Mouse (Mus musculus): ENCODE results near the gene Dusp22. TPM values are rescaled to one million over a fixed set of nuclear protein-coding genes. Genes with fewer than 3 reads are reported as not detected.

The Dusp22 gene
- polyA plus RNA-seq, 1 experiment from 2014 or later = 30.4 TPM

GRCm38 (mm10) chr13:30704246-30705095 lies 44.7 kb downstream of the Dusp22 start:
- Histone ChIP-seq H3K9me3 (no peaks in the 10 kb centered on the region), H3K4me1 (replicated peaks) (no peaks in the 10 kb centered on the region), H3K27me3 (no peaks in the 10 kb centered on the region), H3K4me2 (no peak overlapping the region), H3K4me3 (no peak overlapping the region), H3K36me3 (peaks cover 11% of the 10 kb centered on the region; the same call in 1 of the 2 replicates), H3K27ac (replicated peaks) (no peak overlapping the region), H3K9ac (no peak overlapping the region)
- WGBS = 86% methylated on average over 8 of the region's 8 CpGs
- ATAC-seq (ENCODE audit: low FRiP score, low read depth) = 0 out of 2 replicates have a peak, but pooled peaks have one; percentile 48

- ATAC-seq (ENCODE audit: low FRiP score, low read depth) = no peak
- Histone ChIP-seq H3K36me3 (peaks cover 16% of the 10 kb centered on the region; the same call in 1 of the 2 replicates), H3K9me3 (no peaks in the 10 kb centered on the region), H3K4me3 (no peak overlapping the region), H3K27ac (replicated peaks) (no peak overlapping the region), H3K4me1 (replicated peaks) (no peaks in the 10 kb centered on the region), H3K4me2 (no peak overlapping the region), H3K27me3 (no peaks in the 10 kb centered on the region), H3K9ac (no peak overlapping the region)
- WGBS = 88% methylated on average over 2 of the region's 2 CpGs
Measured at GRCm38 (mm10) chr13:30711066-30711465, 51.3 kb downstream of the Dusp22 start.

DNA sequence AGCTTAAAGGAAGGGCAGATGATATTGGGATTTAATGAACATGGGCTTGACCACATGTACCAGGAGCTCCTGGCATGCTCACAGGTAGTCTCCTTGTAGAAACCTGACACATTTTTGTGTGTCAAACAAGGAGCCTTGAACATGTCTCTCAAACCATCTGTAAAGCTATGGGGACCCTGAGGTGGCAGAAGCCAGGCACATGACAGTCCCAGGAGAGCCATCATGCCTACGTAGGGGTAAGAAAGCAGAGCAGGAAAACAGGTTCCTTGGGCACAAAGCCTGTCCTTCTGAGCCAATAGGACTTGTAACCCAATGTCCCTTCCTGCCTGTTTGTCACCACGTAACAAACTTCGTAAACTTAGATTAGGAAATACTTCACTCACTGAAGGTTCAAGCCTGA lies 51.9 kb downstream of the Dusp22 start:
- H3K9ac ChIP-seq = no peak overlapping the region
- H3K27me3 ChIP-seq = no peaks in the 10 kb centered on the region
- no peak overlapping the region for H3K27ac ChIP-seq (replicated peaks)
- peaks cover 16% of the 10 kb centered on the region; the same call in 1 of the 2 replicates for H3K36me3 ChIP-seq
- no peaks in the 10 kb centered on the region for H3K9me3 ChIP-seq
- no peaks in the 10 kb centered on the region for H3K4me1 ChIP-seq (replicated peaks)
- 100% methylated on average over 3 of the region's 3 CpGs for WGBS
- ATAC-seq (ENCODE audit: low FRiP score, low read depth) = no peak
- H3K4me2 ChIP-seq = no peak overlapping the region
- no peak overlapping the region for H3K4me3 ChIP-seq

GRCm38 (mm10) chr13:30712280-30712679 lies 52.5 kb downstream of the Dusp22 start:
- WGBS = 83% methylated on average over 6 of the region's 6 CpGs
- ATAC-seq (ENCODE audit: low FRiP score, low read depth) = no peak
- Histone ChIP-seq H3K4me3 (no peak overlapping the region), H3K4me1 (replicated peaks) (no peaks in the 10 kb centered on the region), H3K9ac (no peak overlapping the region), H3K36me3 (peaks cover 16% of the 10 kb centered on the region; the same call in 1 of the 2 replicates), H3K27ac (replicated peaks) (no peak overlapping the region), H3K4me2 (no peak overlapping the region), H3K27me3 (no peaks in the 10 kb centered on the region), H3K9me3 (no peaks in the 10 kb centered on the region)

GRCm38 (mm10) chr13:30713621-30714020 lies 53.8 kb downstream of the Dusp22 start:
- WGBS = 86% methylated on average over 3 of the region's 3 CpGs
- H3K4me1 ChIP-seq (replicated peaks) = no peaks in the 10 kb centered on the region

DNA sequence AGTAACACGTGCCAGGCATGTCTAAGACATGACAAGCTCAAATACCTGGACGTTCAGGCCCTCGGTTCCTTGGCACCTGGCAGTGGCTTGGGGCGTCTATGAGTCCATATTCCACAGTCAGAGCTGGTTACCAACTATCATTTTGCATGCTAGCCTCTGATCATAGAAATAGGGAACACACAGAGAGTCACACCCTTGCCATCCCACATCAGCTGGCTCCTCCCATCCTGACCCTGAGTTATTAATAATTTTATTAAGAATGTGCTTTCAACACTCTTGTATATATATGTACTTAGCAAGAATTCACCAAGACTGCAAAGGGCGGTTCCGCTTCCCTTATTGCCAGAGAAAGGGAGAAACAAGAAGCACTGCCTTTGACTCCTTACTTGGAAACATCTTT lies 54.8 kb downstream of the Dusp22 start:
- Histone ChIP-seq H3K9ac (no peak overlapping the region), H3K9me3 (no peaks in the 10 kb centered on the region), H3K36me3 (peaks cover 4% of the 10 kb centered on the region; the same call in 1 of the 2 replicates), H3K4me1 (replicated peaks) (no peaks in the 10 kb centered on the region), H3K27ac (replicated peaks) (no peak overlapping the region), H3K27me3 (no peaks in the 10 kb centered on the region), H3K4me2 (no peak overlapping the region), H3K4me3 (no peak overlapping the region)
- no peak for ATAC-seq (ENCODE audit: low FRiP score, low read depth)
- 92% methylated on average over 6 of the region's 6 CpGs for WGBS

More at GRCm38 (mm10) chr13:30713621-30714020, 53.8 kb downstream of the Dusp22 start:
- Histone ChIP-seq H3K36me3 (peaks cover 10% of the 10 kb centered on the region; the same call in 1 of the 2 replicates), H3K27ac (replicated peaks) (no peak overlapping the region), H3K9ac (no peak overlapping the region), H3K4me3 (no peak overlapping the region), H3K27me3 (no peaks in the 10 kb centered on the region), H3K4me2 (no peak overlapping the region), H3K9me3 (no peaks in the 10 kb centered on the region)
- no peak for ATAC-seq (ENCODE audit: low FRiP score, low read depth)

- no peak for ATAC-seq (ENCODE audit: low FRiP score, low read depth)
- H3K4me2 ChIP-seq = no peak overlapping the region
- no peak overlapping the region for H3K4me3 ChIP-seq
- H3K36me3 ChIP-seq = 0 out of 2 replicates have a peak, but pooled peaks cover 4% of the 10 kb centered on the region
- no peaks in the 10 kb centered on the region for H3K9me3 ChIP-seq
- no peak overlapping the region for H3K27ac ChIP-seq (replicated peaks)
- H3K27me3 ChIP-seq = no peaks in the 10 kb centered on the region
- H3K9ac ChIP-seq = no peak overlapping the region
- 90% methylated on average over 7 of the region's 7 CpGs for WGBS
- no peaks in the 10 kb centered on the region for H3K4me1 ChIP-seq (replicated peaks)
Measured at GRCm38 (mm10) chr13:30715060-30715459, 55.3 kb downstream of the Dusp22 start.

GRCm38 (mm10) chr13:30715573-30715972 lies 55.8 kb downstream of the Dusp22 start:
- H3K4me1 ChIP-seq (replicated peaks) = no peaks in the 10 kb centered on the region
- H3K4me3 ChIP-seq = no peak overlapping the region
- 88% methylated on average over 4 of the region's 4 CpGs for WGBS
- no peak overlapping the region for H3K9ac ChIP-seq
- ATAC-seq (ENCODE audit: low FRiP score, low read depth) = no peak
- no peak overlapping the region for H3K27ac ChIP-seq (replicated peaks)
- 0 out of 2 replicates have a peak, but pooled peaks cover 4% of the 10 kb centered on the region for H3K36me3 ChIP-seq
- H3K4me2 ChIP-seq = no peak overlapping the region
- no peaks in the 10 kb centered on the region for H3K27me3 ChIP-seq
- no peaks in the 10 kb centered on the region for H3K9me3 ChIP-seq

- Histone ChIP-seq H3K4me3 (no peak overlapping the region), H3K9ac (no peak overlapping the region), H3K36me3 (no peaks in the 10 kb centered on the region), H3K27ac (replicated peaks) (no peak overlapping the region), H3K27me3 (no peaks in the 10 kb centered on the region), H3K4me2 (no peak overlapping the region), H3K9me3 (no peaks in the 10 kb centered on the region), H3K4me1 (replicated peaks) (no peaks in the 10 kb centered on the region)
- no peak for ATAC-seq (ENCODE audit: low FRiP score, low read depth)
- WGBS = 73% methylated on average over 5 of the region's 5 CpGs
Measured at GRCm38 (mm10) chr13:30716611-30717010, 56.8 kb downstream of the Dusp22 start.

DNA sequence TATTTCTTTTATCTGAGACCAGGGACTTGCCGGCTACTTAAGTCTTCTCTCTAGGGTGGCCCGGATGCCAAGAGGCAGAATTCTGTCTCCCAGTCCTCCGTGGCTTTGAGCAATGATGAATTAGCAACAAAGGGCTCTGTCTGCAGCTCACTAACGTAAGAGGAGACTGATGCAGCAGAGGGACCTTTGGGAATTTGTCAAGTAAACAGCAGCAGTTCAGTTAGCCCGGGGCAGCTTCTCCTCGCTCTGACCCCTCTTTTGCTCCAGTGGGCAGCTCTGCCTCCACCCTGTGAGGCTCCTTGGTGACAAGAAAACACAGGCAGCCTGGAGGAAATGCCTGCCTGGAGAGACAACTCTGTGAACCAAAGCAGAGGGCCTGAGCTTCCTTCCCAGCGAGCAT lies 62.8 kb downstream of the Dusp22 start:
- H3K9ac ChIP-seq = no peak overlapping the region
- H3K4me1 ChIP-seq (replicated peaks) = peaks cover 14% of the 10 kb centered on the region
- WGBS = 9% methylated on average over 7 of the region's 7 CpGs
- H3K36me3 ChIP-seq = no peaks in the 10 kb centered on the region
- no peaks in the 10 kb centered on the region for H3K9me3 ChIP-seq
- no peak overlapping the region for H3K27ac ChIP-seq (replicated peaks)
- no peak overlapping the region for H3K4me3 ChIP-seq
- no peaks in the 10 kb centered on the region for H3K27me3 ChIP-seq
- 0 out of 2 replicates have a peak overlapping the region, but pooled peaks have one; percentile 4 for H3K4me2 ChIP-seq
- ATAC-seq (ENCODE audit: low FRiP score, low read depth) = 0 out of 2 replicates have a peak, but pooled peaks have one; percentile 13

- H3K4me3 ChIP-seq = no peak overlapping the region
- H3K27ac ChIP-seq (replicated peaks) = no peak overlapping the region
- no peak for ATAC-seq (ENCODE audit: low FRiP score, low read depth)
- no peak overlapping the region for H3K9ac ChIP-seq
- no peaks in the 10 kb centered on the region for H3K27me3 ChIP-seq
- peaks cover 14% of the 10 kb centered on the region for H3K4me1 ChIP-seq (replicated peaks)
- no peaks in the 10 kb centered on the region for H3K9me3 ChIP-seq
- no peaks in the 10 kb centered on the region for H3K36me3 ChIP-seq
- 70% methylated on average over 5 of the region's 5 CpGs for WGBS
- H3K4me2 ChIP-seq = no peak overlapping the region
Measured at GRCm38 (mm10) chr13:30723258-30723657, 63.5 kb downstream of the Dusp22 start.

- Histone ChIP-seq H3K27ac (replicated peaks) (no peak overlapping the region), H3K4me3 (no peak overlapping the region), H3K4me2 (no peak overlapping the region), H3K9me3 (no peaks in the 10 kb centered on the region), H3K4me1 (replicated peaks) (peaks cover 14% of the 10 kb centered on the region), H3K27me3 (no peaks in the 10 kb centered on the region), H3K9ac (no peak overlapping the region), H3K36me3 (no peaks in the 10 kb centered on the region)
- ATAC-seq (ENCODE audit: low FRiP score, low read depth) = no peak
- WGBS = 61% methylated on average over 8 of the region's 8 CpGs
Measured at GRCm38 (mm10) chr13:30723858-30724257, 64.1 kb downstream of the Dusp22 start.

Data from hindbrain, embryonic 15.5 days (tissue).